Mouse (Mus musculus): ENCODE results near the gene Ufsp1. TPM values are rescaled to one million over a fixed set of nuclear protein-coding genes. Genes with fewer than 3 reads are reported as not detected.

The Ufsp1 gene
- total and polyA plus RNA-seq, 3 experiments = 6.9 to 16.1 TPM; not detected in 1

- no peak for DNase-seq (ENCODE audit: low read depth, low spot score)
- Histone ChIP-seq H3K4me1 (ENCODE audit: control insufficient read depth in 1 of 2, insufficient read depth in 2 of 2, low read length in 2 of 2) (peaks cover under 1 to 28% of the 10 kb centered on the region in 2 experiments), H3K79me2 (ENCODE audit: control insufficient read depth, insufficient read depth, low read length, poor library complexity) (no peaks in the 10 kb centered on the region; the same call in 1 of the 2 replicates), H3K27me3 (ENCODE audit: control insufficient read depth in 1 of 2, insufficient read depth in 2 of 2, low read length in 2 of 2) (no peaks in the 10 kb centered on the region), H3K4me3 (ENCODE audit: control insufficient read depth in 1 of 2, insufficient read depth in 1 of 2, low read depth in 2 of 2, low read length in 2 of 2) (no peak overlapping the region), H3K9me3 (replicated peaks; ENCODE audit: insufficient read depth, low read length) (no peaks in the 10 kb centered on the region), H3K27ac (ENCODE audit: control insufficient read depth, low read depth, low read length) (no peak overlapping the region), H3K9ac (ENCODE audit: control insufficient read depth, low read depth, low read length, poor library complexity, severe bottlenecking) (no peak overlapping the region), H3K36me3 (ENCODE audit: control insufficient read depth in 1 of 2, insufficient read depth in 2 of 2, low read length in 2 of 2) (peaks cover 0 to 11% of the 10 kb centered on the region in 2 experiments; a peak in 2 of 4 replicates)
- TF ChIP-seq NRF1 (IDR thresholded peaks at IDR 0.05; ENCODE audit: insufficient read depth, low read depth, low read length, poor library complexity, severe bottlenecking) = no peak
- TF ChIP-seq TBP (IDR thresholded peaks at IDR 0.05; ENCODE audit: low read depth, low read length) = no peak
- no peak for TF ChIP-seq MYC (IDR thresholded peaks at IDR 0.05; ENCODE audit: low read depth, low read length)
- no peak for TF ChIP-seq ZC3H11A (IDR thresholded peaks at IDR 0.05; ENCODE audit: low read depth, low read length)
- TF ChIP-seq E2F4 (IDR thresholded peaks at IDR 0.05; ENCODE audit: borderline replicate concordance, low read depth, low read length) = no peak
- no peak for TF ChIP-seq USF1 (IDR thresholded peaks at IDR 0.05; ENCODE audit: low read depth, low read length)
- no peak for TF ChIP-seq NELFE (IDR thresholded peaks at IDR 0.05; ENCODE audit: low read depth, low read length)
- TF ChIP-seq CHD1 (IDR thresholded peaks at IDR 0.05; ENCODE audit: low read depth, low read length) = no peak
- no peak for TF ChIP-seq USF2 (IDR thresholded peaks at IDR 0.05; ENCODE audit: borderline replicate concordance in 1 of 2, insufficient read depth in 1 of 2, low read depth in 1 of 2, low read length in 2 of 2)
- TF ChIP-seq JUND (IDR thresholded peaks at IDR 0.05; ENCODE audit: low read depth, low read length) = no peak
- TF ChIP-seq ETS1 (IDR thresholded peaks at IDR 0.05; ENCODE audit: low read depth, low read length) = no peak
- no peak for TF ChIP-seq MYB (IDR thresholded peaks at IDR 0.05; ENCODE audit: low read depth, low read length)
- TF ChIP-seq MAFK (IDR thresholded peaks at IDR 0.05; ENCODE audit: borderline replicate concordance, low read depth, low read length) = no peak
- TF ChIP-seq ZMIZ1 (IDR thresholded peaks at IDR 0.05; ENCODE audit: low read depth, low read length) = no peak
These were observed 45.0 kb downstream of the Ufsp1 start for GRCm38 (mm10) chr5:137339290-137339979.

- Histone ChIP-seq H3K9me3 (replicated peaks; ENCODE audit: insufficient read depth, low read length) (no peaks in the 10 kb centered on the region), H3K4me1 (ENCODE audit: control insufficient read depth in 1 of 2, insufficient read depth in 2 of 2, low read length in 2 of 2) (peaks cover 0 to 28% of the 10 kb centered on the region in 2 experiments; a peak in 3 of 4 replicates), H3K27ac (ENCODE audit: control insufficient read depth, low read depth, low read length) (no peak overlapping the region), H3K36me3 (ENCODE audit: control insufficient read depth in 1 of 2, insufficient read depth in 2 of 2, low read length in 2 of 2) (peaks cover 0 to 10% of the 10 kb centered on the region in 2 experiments; a peak in 2 of 4 replicates), H3K27me3 (ENCODE audit: control insufficient read depth in 1 of 2, insufficient read depth in 2 of 2, low read length in 2 of 2) (no peaks in the 10 kb centered on the region), H3K79me2 (ENCODE audit: control insufficient read depth, insufficient read depth, low read length, poor library complexity) (no peaks in the 10 kb centered on the region; the same call in 1 of the 2 replicates), H3K4me3 (ENCODE audit: control insufficient read depth in 1 of 2, insufficient read depth in 1 of 2, low read depth in 2 of 2, low read length in 2 of 2) (no peak overlapping the region), H3K9ac (ENCODE audit: control insufficient read depth, low read depth, low read length, poor library complexity, severe bottlenecking) (no peak overlapping the region)
- DNase-seq (ENCODE audit: low read depth, low spot score) = peak; percentile 16
- peak; percentile 44 for TF ChIP-seq TAL1 (IDR thresholded peaks at IDR 0.05; ENCODE audit: low read length)
- TF ChIP-seq SIN3A (IDR thresholded peaks at IDR 0.05; ENCODE audit: low read length) = no peak
- TF ChIP-seq HCFC1 (IDR thresholded peaks at IDR 0.05; ENCODE audit: low read depth, low read length) = no peak
- TF ChIP-seq RCOR1 (IDR thresholded peaks at IDR 0.05; ENCODE audit: low read depth, low read length) = no peak
- no peak for TF ChIP-seq E2F4 (IDR thresholded peaks at IDR 0.05; ENCODE audit: borderline replicate concordance, low read depth, low read length)
These were observed 45.8 kb downstream of the Ufsp1 start for GRCm38 (mm10) chr5:137340222-137340621.

Data from MEL (cell line).